Mouse (Mus musculus): ENCODE measurements at regions not wholly inside any gene's neighbourhood (a gene's known extent, or its start where the extent isn't known, plus 50 kb on each side); places are given as distances from the start of the nearest gene placed in this dataset.

GRCm38 (mm10) chr7:36863745-36864144 is 165.8 kb downstream of the Tshz3 start:
- TF ChIP-seq POLR2A (IDR thresholded peaks at IDR 0.05; ENCODE audit: low read depth, low read length): no peak
- no peak for TF ChIP-seq CTCF (conservative IDR thresholded peaks at IDR 0.05; ENCODE audit: insufficient read depth, insufficient read length, low read depth, low read length)
- no peak overlapping the region for H3K4me3 ChIP-seq (ENCODE audit: insufficient read depth, low read depth, low read length)
- no peaks in the 10 kb centered on the region for H3K4me1 ChIP-seq (ENCODE audit: control insufficient read depth, insufficient read depth, low read length)
- no peak for DNase-seq
- no peaks in the 10 kb centered on the region for H3K27me3 ChIP-seq (replicated peaks; ENCODE audit: control insufficient read depth, insufficient read depth, low read length)
- no peak overlapping the region for H3K27ac ChIP-seq (ENCODE audit: insufficient read depth, low read depth, low read length)
- H3K36me3 ChIP-seq (ENCODE audit: control insufficient read depth, insufficient read depth, low read length): no peaks in the 10 kb centered on the region
- 85% methylated on average over 5 of the region's 5 CpGs for WGBS

GRCm38 (mm10) chr7:36864675-36865074 is 166.8 kb downstream of the Tshz3 start:
- TF ChIP-seq POLR2A (IDR thresholded peaks at IDR 0.05; ENCODE audit: low read depth, low read length): no peak
- no peak for TF ChIP-seq CTCF (conservative IDR thresholded peaks at IDR 0.05; ENCODE audit: insufficient read depth, insufficient read length, low read depth, low read length)
- Histone ChIP-seq H3K27ac (ENCODE audit: insufficient read depth, low read depth, low read length) (no peak overlapping the region), H3K27me3 (replicated peaks; ENCODE audit: control insufficient read depth, insufficient read depth, low read length) (no peaks in the 10 kb centered on the region), H3K4me1 (ENCODE audit: control insufficient read depth, insufficient read depth, low read length) (no peaks in the 10 kb centered on the region), H3K4me3 (ENCODE audit: insufficient read depth, low read depth, low read length) (no peak overlapping the region), H3K36me3 (ENCODE audit: control insufficient read depth, insufficient read depth, low read length) (no peaks in the 10 kb centered on the region)
- 77% methylated on average over 4 of the region's 4 CpGs for WGBS
- DNase-seq: no peak

GRCm38 (mm10) chr7:36866602-36867001 is 168.7 kb downstream of the Tshz3 start:
- Histone ChIP-seq H3K27ac (ENCODE audit: insufficient read depth, low read depth, low read length) (no peak overlapping the region), H3K27me3 (replicated peaks; ENCODE audit: control insufficient read depth, insufficient read depth, low read length) (no peaks in the 10 kb centered on the region), H3K36me3 (ENCODE audit: control insufficient read depth, insufficient read depth, low read length) (no peaks in the 10 kb centered on the region), H3K4me1 (ENCODE audit: control insufficient read depth, insufficient read depth, low read length) (no peaks in the 10 kb centered on the region), H3K4me3 (ENCODE audit: insufficient read depth, low read depth, low read length) (no peak overlapping the region)
- TF ChIP-seq POLR2A (IDR thresholded peaks at IDR 0.05; ENCODE audit: low read depth, low read length) (no peak), CTCF (conservative IDR thresholded peaks at IDR 0.05; ENCODE audit: insufficient read depth, insufficient read length, low read depth, low read length) (no peak)
- 40% methylated on average over 12 of the region's 12 CpGs for WGBS
- DNase-seq: no peak

- DNase-seq: no peak
- Histone ChIP-seq H3K27me3 (replicated peaks; ENCODE audit: control insufficient read depth, insufficient read depth, low read length) (no peaks in the 10 kb centered on the region), H3K4me3 (ENCODE audit: insufficient read depth, low read depth, low read length) (no peak overlapping the region), H3K27ac (ENCODE audit: insufficient read depth, low read depth, low read length) (no peak overlapping the region), H3K4me1 (ENCODE audit: control insufficient read depth, insufficient read depth, low read length) (no peaks in the 10 kb centered on the region), H3K36me3 (ENCODE audit: control insufficient read depth, insufficient read depth, low read length) (no peaks in the 10 kb centered on the region)
- 78% methylated on average over 5 of the region's 5 CpGs for WGBS
- TF ChIP-seq POLR2A (IDR thresholded peaks at IDR 0.05; ENCODE audit: low read depth, low read length) (no peak), CTCF (conservative IDR thresholded peaks at IDR 0.05; ENCODE audit: insufficient read depth, insufficient read length, low read depth, low read length) (no peak)
These were observed 176.1 kb downstream of the Tshz3 start for GRCm38 (mm10) chr7:36874004-36874403.

- H3K4me3 ChIP-seq (ENCODE audit: insufficient read depth, low read depth, low read length): no peak overlapping the region
- no peak for TF ChIP-seq CTCF (conservative IDR thresholded peaks at IDR 0.05; ENCODE audit: insufficient read depth, insufficient read length, low read depth, low read length)
- no peak for TF ChIP-seq POLR2A (IDR thresholded peaks at IDR 0.05; ENCODE audit: low read depth, low read length)
- H3K27me3 ChIP-seq (replicated peaks; ENCODE audit: control insufficient read depth, insufficient read depth, low read length): no peaks in the 10 kb centered on the region
- H3K4me1 ChIP-seq (ENCODE audit: control insufficient read depth, insufficient read depth, low read length): no peaks in the 10 kb centered on the region
- 19% methylated on average over 7 of the region's 7 CpGs for WGBS
- DNase-seq: no peak
- H3K36me3 ChIP-seq (ENCODE audit: control insufficient read depth, insufficient read depth, low read length): no peaks in the 10 kb centered on the region
- H3K27ac ChIP-seq (ENCODE audit: insufficient read depth, low read depth, low read length): no peak overlapping the region
These were observed 179.8 kb downstream of the Tshz3 start for GRCm38 (mm10) chr7:36877686-36878085.

GRCm38 (mm10) chr7:36892776-36893500 is 195.0 kb downstream of the Tshz3 start:
- H3K4me1 ChIP-seq (ENCODE audit: control insufficient read depth, insufficient read depth, low read length): no peaks in the 10 kb centered on the region
- no peaks in the 10 kb centered on the region for H3K27me3 ChIP-seq (replicated peaks; ENCODE audit: control insufficient read depth, insufficient read depth, low read length)
- H3K36me3 ChIP-seq (ENCODE audit: control insufficient read depth, insufficient read depth, low read length): no peaks in the 10 kb centered on the region
- H3K27ac ChIP-seq (ENCODE audit: insufficient read depth, low read depth, low read length): no peak overlapping the region
- no peak for DNase-seq
- no peak overlapping the region for H3K4me3 ChIP-seq (ENCODE audit: insufficient read depth, low read depth, low read length)
- TF ChIP-seq POLR2A (IDR thresholded peaks at IDR 0.05; ENCODE audit: low read depth, low read length) (no peak), CTCF (conservative IDR thresholded peaks at IDR 0.05; ENCODE audit: insufficient read depth, insufficient read length, low read depth, low read length) (no peak)
- 72% methylated on average over 18 of the region's 18 CpGs for WGBS

GRCm38 (mm10) chr7:36896339-36896738 is 198.4 kb downstream of the Tshz3 start:
- H3K4me1 ChIP-seq (ENCODE audit: control insufficient read depth, insufficient read depth, low read length): no peaks in the 10 kb centered on the region
- no peak overlapping the region for H3K4me3 ChIP-seq (ENCODE audit: insufficient read depth, low read depth, low read length)
- no peak for DNase-seq
- 63% methylated on average over 12 of the region's 12 CpGs for WGBS
- H3K27me3 ChIP-seq (replicated peaks; ENCODE audit: control insufficient read depth, insufficient read depth, low read length): no peaks in the 10 kb centered on the region
- H3K27ac ChIP-seq (ENCODE audit: insufficient read depth, low read depth, low read length): no peak overlapping the region
- TF ChIP-seq CTCF (conservative IDR thresholded peaks at IDR 0.05; ENCODE audit: insufficient read depth, insufficient read length, low read depth, low read length) (no peak), POLR2A (IDR thresholded peaks at IDR 0.05; ENCODE audit: low read depth, low read length) (no peak)
- no peaks in the 10 kb centered on the region for H3K36me3 ChIP-seq (ENCODE audit: control insufficient read depth, insufficient read depth, low read length)

Measured in kidney, adult 2 months (tissue).